In genomic region chr3:147178746-147179145, GRCm38 (mm10) we compare ENCODE assay signal across 25 mouse cellular contexts.
DNase-seq lines count a peak whose midpoint lies in the region; ATAC-seq and TF ChIP-seq lines count a peak whose summit lies in the region.
"Had no signal": no experiment of that assay in that cellular context is flagged by ENCODE, and none has a peak within 500 bp of the region (broad histone marks: within the 10 kb centered on the region; RNA-seq: fewer than 3 reads in every experiment).

No protein-coding gene starts in this region.

- DNase-seq in frontal cortex, postnatal 10 days (ENCODE audit: low spot score in 2 of 2) = no peak
- DNase-seq in left cerebral cortex, postnatal 14 days (ENCODE audit: low spot score in 2 of 2) = peak; percentile 17 to 57
- DNase-seq in left cerebral cortex, adult 11 months (ENCODE audit: low spot score) = no peak
- DNase-seq in midbrain, postnatal 0 days (ENCODE audit: low spot score) = no peak
- DNase-seq in heart, postnatal 36 days = no peak
- DNase-seq: adrenal gland, adult 8-10 months; adrenal gland, postnatal 36 days; B cell, adult 2 months; cerebellum, adult 11 months; cerebellum, adult 8-10 months; cerebellum, postnatal 14 days; embryo, embryonic 11 days; gastrocnemius, adult 2 months; gastrocnemius, postnatal 25 days had no signal

- no peak overlapping the region for H3K4me3 ChIP-seq in midbrain, postnatal 0 days (ENCODE audit: low read depth, low read length)
- no peak overlapping the region for H3K4me3 ChIP-seq in midbrain, embryonic 13.5 days (replicated peaks)
- H3K4me3 ChIP-seq: embryonic facial prominence, embryonic 15.5 days; erythroblast, embryonic 14.5 days; forebrain, embryonic 10.5 days; gastrocnemius, adult 2 months; heart, embryonic 12.5 days; hindbrain, embryonic 12.5 days had no signal

- H3K27me3 ChIP-seq in midbrain, postnatal 0 days (ENCODE audit: insufficient read depth, low read length) = no peaks in the 10 kb centered on the region
- no peaks in the 10 kb centered on the region for H3K27me3 ChIP-seq in midbrain, embryonic 13.5 days
- H3K27me3 ChIP-seq: embryonic facial prominence, embryonic 15.5 days; heart, embryonic 12.5 days had no signal

- no peak overlapping the region for H3K4me2 ChIP-seq in midbrain, postnatal 0 days (ENCODE audit: low read depth, low read length, poor library complexity, severe bottlenecking)
- H3K4me2 ChIP-seq in midbrain, embryonic 13.5 days (replicated peaks) = no peak overlapping the region
- H3K4me2 ChIP-seq: embryonic facial prominence, embryonic 15.5 days; heart, embryonic 12.5 days; hindbrain, embryonic 12.5 days had no signal

- H3K27ac ChIP-seq in midbrain, postnatal 0 days (ENCODE audit: low read depth, low read length) = no peak overlapping the region
- H3K27ac ChIP-seq in midbrain, embryonic 13.5 days = no peak overlapping the region
- H3K27ac ChIP-seq: embryonic facial prominence, embryonic 15.5 days; forebrain, embryonic 10.5 days; gastrocnemius, adult 2 months; hindbrain, embryonic 12.5 days had no signal

- H3K36me3 ChIP-seq in midbrain, postnatal 0 days (ENCODE audit: insufficient read depth, low read length) = no peaks in the 10 kb centered on the region
- H3K36me3 ChIP-seq in midbrain, embryonic 13.5 days = no peaks in the 10 kb centered on the region
- H3K36me3 ChIP-seq: embryonic facial prominence, embryonic 15.5 days; forebrain, embryonic 10.5 days; G1E; heart, embryonic 12.5 days; hindbrain, embryonic 12.5 days had no signal

- ATAC-seq in frontal cortex, adult (ENCODE audit: low TSS enrichment) = peak; percentile 81
- ATAC-seq in midbrain, postnatal 0 days (ENCODE audit: low FRiP score) = no peak
- ATAC-seq in midbrain, embryonic 13.5 days = no peak
- ATAC-seq: CD4-positive, CD25-positive, alpha-beta regulatory T cell, adult 4 months; forebrain, embryonic 14.5 days; hindbrain, embryonic 16.5 days had no signal

- peaks cover 14% of the 10 kb centered on the region; the same call in 1 of the 2 replicates for H3K4me1 ChIP-seq in midbrain, postnatal 0 days (ENCODE audit: insufficient read depth, low read length)
- H3K4me1 ChIP-seq in midbrain, embryonic 13.5 days (replicated peaks) = peaks cover 31% of the 10 kb centered on the region

- intact Hi-C loops in left cerebral cortex, postnatal 14 days (cut with DNase I) = no loop called here
- intact Hi-C loops in heart, postnatal 36 days (cut with DNase I) = no loop called here

- H3K9ac ChIP-seq in midbrain, postnatal 0 days (replicated peaks; ENCODE audit: low read length, poor library complexity, severe bottlenecking) = no peak overlapping the region
- no peak overlapping the region for H3K9ac ChIP-seq in midbrain, embryonic 13.5 days (replicated peaks)
- H3K9ac ChIP-seq: embryonic facial prominence, embryonic 15.5 days; heart, embryonic 12.5 days; hindbrain, embryonic 12.5 days had no signal

- TF ChIP-seq CTCF in midbrain, postnatal 0 days (IDR thresholded peaks at IDR 0.05) = 0 out of 2 replicates have a peak, but pooled peaks have one; percentile 7

- WGBS in midbrain, postnatal 0 days = 87% methylated on average over 6 of the region's 6 CpGs
- 88% methylated on average over 6 of the region's 6 CpGs for WGBS in midbrain, embryonic 13.5 days

- no peaks in the 10 kb centered on the region for H3K9me3 ChIP-seq in midbrain, postnatal 0 days (ENCODE audit: low read length)
- H3K9me3 ChIP-seq in midbrain, embryonic 13.5 days = no peaks in the 10 kb centered on the region
- H3K9me3 ChIP-seq: embryonic facial prominence, embryonic 15.5 days; forebrain, embryonic 10.5 days; heart, embryonic 12.5 days; hindbrain, embryonic 12.5 days had no signal

Comparison
In these comparisons a context has a peak if more than half of its experiments do, and no peak if none do; other contexts are left out.
1. DNase-seq: peak in left cerebral cortex, postnatal 14 days (2 of 2); none in frontal cortex, postnatal 10 days (0 of 2), left cerebral cortex, adult 11 months (single experiment), midbrain, postnatal 0 days (single experiment) and heart, postnatal 36 days (0 of 2).